Mouse (Mus musculus) left cerebral cortex, adult 11 months (tissue): Measurements from ENCODE around the gene Sgpp2.

Experiments
- DNase-seq: peaks from one replicate; pipeline ENCODE4 v3.0.0; 2022; ENCODE audit warnings: low spot score

Sgpp2 gene

DNA sequence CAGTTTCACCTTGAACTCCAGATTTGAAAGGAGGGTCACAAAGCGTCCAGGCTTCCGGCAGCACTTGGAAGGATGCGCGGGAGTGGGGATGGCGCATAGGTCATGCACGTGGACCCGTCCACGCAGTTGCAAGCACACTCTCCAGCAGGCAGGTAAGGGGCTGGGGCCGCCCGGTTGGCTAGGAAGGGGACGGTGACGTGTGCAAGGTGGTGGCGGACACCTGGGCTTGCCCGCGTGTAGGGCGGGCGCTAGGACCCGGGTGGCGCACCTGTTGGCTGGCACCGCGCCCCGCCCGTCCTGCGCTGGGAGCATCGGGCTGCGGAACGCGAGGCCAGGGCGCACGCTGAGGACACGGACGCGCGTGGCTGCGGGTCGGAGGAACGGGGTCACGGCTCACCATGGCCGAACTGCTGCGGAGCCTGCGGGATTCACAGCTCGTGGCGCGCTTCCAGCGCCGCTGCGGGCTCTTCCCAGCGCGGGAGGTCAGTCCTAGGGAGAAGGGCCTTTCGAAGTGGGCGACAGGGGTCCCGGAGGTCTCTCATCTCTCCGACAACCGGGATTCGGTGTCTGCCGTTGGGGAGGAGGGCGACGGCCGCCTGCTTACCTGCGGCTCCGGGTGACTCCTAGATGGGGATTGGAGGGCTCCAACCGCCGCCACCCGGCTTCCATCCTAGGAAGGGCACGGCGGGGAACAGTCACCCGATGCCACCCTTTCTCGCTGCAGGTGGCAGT lies at the start of gene Sgpp2:
Gene Sgpp2 (plus strand): TSS at position 325 of the 732 bp plus-strand sequence.
- peak; percentile 18 for DNase-seq

DNA sequence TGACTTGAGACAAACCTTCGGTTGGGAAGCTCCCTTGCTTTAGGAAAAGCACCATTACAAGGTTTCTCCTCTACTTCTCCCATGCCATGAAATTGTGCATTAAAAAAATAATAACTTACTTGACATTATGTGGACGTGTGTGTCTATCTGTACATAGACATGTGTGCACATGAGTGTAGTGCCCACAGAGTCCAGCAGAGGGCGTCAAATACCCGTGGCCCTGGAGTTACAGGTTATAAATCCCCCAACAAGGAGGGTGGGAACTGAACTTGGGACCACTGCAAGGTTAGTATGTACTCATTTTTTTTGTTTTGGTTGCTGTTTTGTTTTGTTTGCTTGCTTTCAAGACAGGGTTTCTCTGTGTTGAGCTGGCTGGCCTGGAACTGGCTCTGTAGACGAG lies 42.6 kb upstream of the Sgpp2 start:
- DNase-seq, result no peak

DNA sequence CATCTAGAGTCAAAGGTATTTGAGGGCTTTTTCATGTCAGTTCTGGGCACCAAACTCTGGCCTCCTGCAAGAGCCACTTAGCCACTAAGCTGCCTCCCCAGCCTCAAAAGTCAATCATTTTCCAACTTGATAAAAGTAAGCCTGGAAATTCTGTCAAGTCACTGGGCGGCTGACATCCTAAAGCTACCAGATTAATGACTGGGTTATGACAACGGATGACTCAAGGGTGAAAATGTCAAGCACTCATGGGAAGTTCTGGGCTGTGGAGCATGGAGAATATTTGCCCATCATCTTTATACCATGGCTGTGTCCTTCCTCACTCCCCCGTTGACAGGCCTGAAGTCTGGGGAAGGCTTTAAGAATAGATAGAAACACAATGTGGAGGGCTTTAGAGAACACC lies 37.2 kb upstream of the Sgpp2 start:
- no peak for DNase-seq

DNA sequence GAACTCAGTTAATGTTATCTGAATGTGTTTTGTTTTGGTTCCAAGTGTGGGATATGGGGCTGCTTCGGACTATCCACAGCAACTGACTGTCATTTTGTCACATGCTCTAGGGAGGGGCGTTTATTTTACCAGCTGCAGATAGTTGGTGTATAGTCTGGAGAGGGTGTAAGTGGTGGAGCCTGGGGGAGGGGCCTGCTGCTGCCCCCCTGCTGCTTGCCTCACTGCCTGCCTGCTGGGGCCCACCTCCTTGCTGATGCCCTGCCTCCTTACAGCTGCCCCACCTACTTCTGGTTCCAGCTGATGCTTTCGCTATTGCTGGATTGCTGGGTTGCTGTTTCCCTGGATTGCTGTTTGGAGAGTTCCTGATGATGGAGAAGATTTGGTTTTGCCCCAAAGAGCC lies 31.0 kb upstream of the Sgpp2 start:
- no peak for DNase-seq

DNA sequence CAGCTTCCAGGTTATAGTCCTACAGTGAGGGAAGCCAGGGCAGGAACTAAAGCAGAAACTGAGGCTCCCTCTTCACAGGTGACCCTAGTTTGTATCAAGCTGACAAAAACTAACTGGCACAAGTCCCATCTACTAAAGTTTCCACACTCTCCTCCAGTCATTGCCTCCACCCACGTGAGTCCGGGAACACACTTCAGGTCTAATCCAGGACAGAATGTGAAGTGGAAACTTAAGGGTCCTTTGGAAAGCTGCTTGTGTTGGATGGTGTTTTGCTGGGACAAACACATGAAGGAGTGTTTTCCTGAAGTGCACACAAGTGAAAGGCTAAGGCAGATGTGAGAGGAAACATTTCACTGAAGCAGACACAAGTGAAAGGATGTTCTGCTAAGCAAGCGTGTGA lies 17.7 kb upstream of the Sgpp2 start:
- no peak for DNase-seq

DNA sequence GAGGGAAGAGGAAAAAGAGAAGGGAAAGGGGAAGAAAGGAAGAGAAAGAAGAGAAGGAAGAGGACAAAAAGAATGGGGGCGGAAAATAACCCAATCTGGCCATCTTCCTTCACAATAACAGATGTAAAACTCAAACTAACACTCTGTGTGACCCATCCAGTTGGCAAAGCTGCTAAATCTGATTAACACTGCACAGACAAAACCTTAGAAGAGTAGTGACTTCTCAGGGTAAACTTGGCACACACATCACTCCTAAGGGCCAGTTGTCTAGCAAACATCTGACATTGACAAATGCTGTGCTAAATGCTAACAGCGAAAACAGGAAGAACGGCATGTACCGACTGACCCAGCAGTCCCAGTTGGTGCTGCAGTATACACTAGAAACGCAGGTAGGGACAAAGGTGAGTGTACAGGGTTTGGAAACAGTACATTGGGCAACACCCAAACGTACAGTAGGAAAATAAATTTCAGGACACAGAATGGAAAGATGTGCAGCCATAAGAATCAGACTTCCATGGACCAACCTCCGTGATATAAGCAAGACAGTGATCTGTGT lies 10.4 kb upstream of the Sgpp2 start:
- DNase-seq, result no peak

DNA sequence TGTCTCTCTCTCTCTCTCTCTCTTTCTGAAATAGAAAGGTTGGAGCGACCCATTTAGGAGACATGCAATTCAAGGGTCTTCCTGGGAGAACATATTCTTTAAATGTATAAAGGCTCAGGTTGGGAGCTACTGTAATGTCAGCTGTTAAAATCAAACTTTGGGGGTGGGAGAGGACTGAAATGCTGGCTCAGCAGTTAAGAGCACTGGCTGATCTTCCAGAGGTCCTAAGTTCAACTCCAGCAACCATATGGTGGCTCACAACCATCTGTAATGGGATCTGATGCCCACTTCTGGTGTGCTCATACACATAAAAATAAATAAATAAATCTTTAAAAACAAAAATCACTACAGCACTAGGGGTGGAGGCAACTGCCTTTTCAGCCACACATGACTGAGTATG lies 1.5 kb upstream of the Sgpp2 start:
- DNase-seq, result no peak

DNA sequence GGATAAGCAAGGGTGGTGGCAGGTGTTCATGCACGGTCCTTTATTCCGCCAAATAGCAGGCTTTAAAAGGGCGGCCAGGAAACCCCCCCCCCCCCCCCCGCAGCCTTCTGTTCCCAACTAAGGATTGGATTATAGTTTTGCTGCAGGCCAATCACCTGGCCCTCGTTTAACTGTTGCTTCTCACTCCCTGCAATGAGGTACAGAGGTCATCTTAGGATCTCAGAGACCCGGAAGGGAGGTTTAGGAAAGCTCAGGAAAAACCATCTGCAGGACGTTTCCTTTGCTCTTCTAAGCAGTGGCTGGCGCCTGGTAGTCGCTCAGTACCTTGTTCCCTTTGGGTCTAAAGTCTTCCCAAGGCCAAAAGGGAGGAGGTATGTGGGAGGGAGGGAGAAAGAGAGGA lies 865 bp upstream of the Sgpp2 start:
- DNase-seq, result no peak

DNA sequence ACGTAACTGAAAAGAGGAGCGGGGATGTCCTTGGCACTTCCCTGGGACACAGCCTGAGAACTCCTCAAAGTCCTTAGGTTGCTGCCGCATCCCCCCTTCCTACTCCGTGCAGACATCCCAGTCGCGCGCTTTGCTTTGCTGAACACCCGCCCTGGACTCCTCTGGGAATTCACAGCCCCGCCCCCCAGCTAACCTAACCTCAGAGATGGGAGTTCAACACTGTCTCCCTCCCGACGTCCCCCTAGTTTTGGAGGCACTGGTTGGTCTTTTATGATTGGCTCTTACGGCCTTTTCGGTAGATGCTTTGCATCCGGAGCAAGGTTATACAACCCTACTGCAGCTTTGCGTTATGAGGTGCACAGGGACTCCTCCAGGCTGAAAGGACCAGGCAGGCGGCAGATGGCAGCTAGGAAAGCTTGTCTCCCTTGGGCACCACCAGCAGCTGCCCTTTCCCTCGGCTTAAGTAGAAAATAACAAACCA lies 756 bp downstream of the Sgpp2 start:
- peak; percentile 26 for DNase-seq

DNA sequence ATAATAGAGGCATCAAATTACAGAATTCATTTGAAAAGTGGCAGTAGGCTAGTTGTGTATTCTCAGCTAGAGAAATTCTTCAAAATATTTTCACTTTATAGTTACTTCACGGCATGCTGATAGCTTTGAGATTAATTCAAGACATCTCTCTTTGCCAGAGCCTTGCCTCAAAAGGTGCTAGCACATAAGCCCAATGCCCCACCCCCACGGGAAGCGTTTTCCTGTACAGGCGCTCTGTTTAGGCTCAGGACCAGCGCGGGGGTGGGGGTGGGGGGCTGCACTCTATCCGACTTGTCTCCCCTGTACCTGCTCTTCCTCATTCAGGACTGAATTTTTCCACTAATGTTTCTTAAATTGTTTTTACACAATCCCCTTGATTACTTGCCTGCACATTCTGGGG lies 1.3 kb downstream of the Sgpp2 start:
- DNase-seq, result no peak

DNA sequence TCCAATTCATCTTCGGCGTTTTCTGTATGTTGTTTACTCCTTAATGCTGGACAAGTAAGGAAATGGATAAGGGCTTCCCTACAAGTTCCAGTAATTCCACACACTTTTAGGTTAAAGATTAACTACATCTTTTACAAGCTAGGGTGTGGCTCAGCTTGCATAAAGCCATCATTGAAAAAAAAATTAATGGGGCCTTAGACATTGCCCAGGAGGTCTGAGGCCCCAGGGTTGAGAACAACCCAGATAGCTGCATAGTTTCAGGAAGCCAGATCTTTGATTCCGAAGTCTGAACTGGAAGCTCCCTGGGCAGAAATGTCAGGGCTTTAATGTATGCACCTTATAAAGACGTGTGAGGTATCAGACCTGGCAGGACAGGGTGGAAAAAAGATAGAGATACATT lies 2.8 kb downstream of the Sgpp2 start:
- DNase-seq, result no peak

DNA sequence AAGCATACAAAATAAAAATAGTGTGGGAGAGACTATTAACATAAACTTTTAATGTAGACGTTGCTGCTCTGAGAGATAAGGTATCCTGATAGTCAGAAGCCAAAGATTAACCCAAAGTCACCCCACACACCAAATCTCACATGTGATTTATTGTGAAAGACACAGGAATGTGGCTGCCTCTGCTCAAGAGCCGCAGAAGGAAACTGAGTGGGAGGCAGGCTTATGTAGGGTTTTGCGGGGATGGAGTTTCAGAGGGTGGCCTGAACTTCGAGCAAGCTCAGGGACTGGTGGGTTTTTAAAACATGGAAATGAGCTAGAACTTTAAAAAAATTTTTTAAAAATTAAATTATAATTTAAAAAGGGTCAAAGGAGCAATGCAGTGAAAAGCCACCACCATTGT lies 3.8 kb downstream of the Sgpp2 start:
- DNase-seq, result no peak

DNA sequence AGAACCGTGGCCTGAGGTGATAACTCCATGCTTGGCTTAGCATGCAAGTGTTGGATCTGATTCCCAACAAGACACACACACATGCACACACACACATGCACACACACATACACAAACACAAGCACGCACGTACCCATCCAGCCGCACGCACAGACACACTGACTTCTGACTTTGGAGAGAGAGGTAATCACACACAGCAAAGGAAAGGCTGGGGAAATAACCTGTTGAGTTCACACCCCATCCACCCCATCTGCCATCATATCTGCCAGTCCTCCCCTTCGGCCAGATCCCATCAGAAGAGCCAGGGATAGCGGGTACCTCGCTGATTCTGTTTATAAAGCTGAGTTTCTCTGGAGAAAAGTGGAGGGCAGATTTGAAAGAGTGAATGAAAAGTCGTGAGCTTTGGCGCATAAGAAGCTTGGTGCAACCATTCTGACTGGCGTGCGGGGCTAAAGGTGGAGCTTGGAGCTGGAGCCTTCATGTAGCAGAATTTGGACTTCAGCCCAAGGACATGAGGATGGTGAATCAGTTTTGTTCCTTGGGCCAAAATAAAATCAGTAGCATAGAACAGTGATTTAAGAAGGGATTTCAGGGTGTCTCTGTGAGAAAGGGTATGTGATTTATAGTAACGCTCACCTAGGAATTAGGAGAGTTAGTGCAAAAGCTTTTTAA lies 8.1 kb downstream of the Sgpp2 start:
- no peak for DNase-seq

DNA sequence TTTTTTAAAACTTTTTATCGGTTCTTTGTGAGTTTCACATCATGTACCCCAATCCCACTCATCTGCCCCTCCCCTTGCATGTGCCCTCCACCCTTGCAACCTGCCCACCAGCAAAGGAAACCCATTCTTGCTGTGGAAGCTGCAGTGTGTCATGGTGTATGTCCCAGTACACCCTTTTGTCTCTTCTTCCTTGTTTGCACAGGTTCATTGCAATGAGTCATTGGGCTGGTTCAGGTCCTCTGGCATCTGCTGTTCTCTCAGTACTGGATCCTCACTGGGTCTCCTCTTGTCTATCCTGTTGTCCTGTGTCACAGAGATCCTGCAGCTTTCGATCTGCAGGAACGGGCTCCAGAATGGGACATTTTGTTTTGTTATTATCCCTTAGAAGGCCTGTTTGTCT lies 10.1 kb downstream of the Sgpp2 start:
- no peak for DNase-seq

DNA sequence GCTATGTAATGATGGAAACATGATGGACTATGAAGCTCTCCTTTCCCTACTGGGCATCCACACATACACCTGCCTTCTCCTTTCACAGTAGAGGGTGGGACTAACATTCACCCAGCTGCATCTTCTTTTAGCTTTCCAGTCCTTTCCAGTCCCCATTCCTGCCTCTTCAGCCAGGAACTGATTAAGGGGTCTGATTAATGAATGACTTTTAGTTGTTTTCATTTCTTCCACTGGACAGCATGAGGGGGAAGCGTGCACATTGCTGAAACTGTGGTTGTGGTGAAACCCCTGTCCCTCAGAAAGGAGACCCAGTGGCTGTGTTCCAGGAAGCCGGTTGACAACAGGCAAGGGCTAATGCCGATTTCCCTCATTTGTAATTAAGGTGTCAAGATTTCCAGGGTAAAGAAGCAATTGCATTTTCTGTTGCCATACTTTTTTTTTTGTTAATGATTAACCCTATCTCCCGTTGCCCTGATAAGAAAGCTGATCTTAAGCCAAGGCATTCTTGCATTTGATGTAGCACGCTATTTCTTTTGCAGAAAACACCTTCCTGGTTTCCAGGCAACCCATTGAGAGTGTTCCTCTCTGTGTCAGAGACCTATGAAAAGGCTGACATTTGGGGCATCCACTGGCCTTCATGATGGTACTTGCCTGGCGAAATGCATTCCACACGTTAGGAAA lies 12.1 kb downstream of the Sgpp2 start:
- no peak for DNase-seq

DNA sequence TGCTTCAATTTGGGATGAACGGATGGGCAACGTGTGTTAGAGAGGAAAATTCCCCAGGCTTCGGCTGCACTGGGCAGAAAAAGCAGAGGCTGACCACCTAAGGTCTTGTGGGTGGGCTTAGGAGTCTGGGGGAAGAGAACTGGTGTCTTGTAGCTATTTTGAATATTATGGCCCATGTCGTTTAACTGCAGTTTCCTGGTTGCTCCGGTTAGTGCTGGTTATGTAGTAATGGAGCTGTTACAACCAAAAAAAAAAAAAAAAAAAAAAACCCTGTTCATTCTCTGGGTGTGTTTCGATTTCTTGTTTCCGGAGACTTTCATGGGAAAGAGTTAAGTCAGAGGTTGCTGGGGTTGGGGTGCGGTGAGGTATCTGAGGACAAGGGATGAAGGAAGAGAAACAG lies 12.7 kb downstream of the Sgpp2 start:
- DNase-seq, result no peak

DNA sequence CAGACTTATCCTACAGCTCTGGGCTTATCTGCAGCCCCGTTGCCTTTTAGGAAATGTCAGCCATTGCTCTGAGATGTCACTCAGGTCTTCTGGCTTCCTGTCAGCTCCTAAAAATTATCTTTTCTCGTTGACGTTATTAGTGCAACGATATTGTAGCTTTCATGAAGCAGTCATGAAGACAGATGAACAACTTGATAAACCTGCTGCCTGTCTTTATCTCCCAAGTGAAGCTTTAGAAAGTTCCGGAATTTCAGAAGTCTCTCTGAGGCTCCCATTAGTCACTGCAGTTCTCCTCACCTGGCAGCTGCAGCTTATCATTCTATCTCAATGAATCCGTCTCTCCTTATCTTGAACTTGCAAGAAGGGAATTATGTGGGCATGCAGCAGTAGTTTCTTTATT lies 13.9 kb downstream of the Sgpp2 start:
- no peak for DNase-seq

DNA sequence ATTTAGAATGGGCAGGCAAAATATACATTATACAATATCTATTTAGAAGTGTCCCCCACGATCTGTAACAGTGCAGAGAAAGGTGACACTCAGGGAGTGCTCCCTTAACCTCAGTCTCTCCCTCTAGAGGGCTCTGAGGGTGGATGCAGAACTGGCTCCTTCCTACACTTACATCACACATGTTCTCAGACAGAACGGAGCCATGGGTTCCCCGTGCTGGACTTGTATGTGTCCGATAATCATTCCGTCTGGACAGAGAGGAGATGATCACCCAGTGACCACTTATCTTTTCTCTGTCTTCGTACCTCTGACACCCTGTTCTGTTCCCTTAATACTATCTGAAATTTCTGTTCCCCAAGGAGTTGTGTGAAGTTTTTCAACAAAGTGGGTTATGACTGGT lies 15.7 kb downstream of the Sgpp2 start:
- no peak for DNase-seq

DNA sequence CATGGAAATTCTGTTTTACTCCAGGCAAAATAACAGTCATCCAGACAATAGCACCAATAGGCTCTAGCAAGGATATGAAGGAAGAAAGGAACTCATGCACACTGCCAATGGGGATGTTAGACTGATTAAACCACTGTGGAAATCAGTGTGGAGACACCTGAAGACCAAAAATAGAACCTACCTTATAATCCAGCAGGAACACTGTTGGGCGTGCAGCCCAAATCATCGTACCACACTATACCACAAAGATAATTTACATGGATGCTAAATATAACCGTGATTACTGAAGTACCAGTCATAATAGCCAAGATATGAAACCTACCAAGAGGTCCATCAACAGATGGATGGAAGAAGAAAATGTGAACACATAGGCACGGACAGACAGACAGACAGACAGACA lies 18.5 kb downstream of the Sgpp2 start:
- no peak for DNase-seq

DNA sequence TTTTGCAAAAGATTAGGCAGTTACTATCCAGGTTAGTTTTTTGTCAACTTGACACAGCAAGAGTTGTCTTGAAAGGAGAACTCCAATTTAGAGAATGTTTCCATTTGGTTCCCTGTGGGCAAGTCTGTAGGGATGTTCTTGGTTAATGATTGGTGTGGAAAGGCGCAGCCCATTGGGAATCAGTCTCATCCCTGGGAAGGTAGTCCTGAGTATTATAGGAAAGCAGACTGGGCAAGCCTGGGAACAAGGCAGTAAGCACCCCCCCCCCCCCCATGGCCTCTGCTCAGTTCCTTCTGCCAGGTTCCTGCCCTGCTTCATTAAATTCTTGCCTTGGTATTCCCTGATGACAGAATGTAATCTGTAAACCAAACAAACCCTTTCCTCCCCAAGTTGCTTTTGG lies 19.7 kb downstream of the Sgpp2 start:
- DNase-seq, result no peak

DNA sequence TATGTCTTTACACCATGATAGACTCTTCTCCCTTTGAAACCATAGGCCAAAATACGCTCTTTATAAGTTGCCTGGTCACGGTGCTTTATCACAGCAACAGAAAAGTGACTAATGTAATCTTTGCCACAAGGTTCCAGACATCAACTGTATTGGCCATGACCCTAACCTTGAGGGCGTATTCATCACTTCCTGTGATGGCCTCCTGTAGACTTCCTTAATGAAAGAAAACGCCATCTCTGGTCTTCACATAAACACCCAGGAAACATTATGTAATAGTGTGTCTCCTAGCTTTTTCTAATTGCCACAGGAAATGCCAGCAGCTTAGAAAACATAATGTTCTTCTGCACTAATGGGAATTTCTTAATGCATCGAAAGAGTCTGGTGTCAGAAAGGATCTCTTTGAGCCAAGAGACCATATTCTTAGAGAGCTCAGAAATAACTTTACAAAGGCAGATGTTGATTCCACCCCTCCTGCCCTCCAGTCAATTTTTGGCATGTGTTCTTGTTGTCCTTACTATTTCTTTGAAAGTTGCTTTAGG lies 20.5 kb downstream of the Sgpp2 start:
- DNase-seq, result no peak

DNA sequence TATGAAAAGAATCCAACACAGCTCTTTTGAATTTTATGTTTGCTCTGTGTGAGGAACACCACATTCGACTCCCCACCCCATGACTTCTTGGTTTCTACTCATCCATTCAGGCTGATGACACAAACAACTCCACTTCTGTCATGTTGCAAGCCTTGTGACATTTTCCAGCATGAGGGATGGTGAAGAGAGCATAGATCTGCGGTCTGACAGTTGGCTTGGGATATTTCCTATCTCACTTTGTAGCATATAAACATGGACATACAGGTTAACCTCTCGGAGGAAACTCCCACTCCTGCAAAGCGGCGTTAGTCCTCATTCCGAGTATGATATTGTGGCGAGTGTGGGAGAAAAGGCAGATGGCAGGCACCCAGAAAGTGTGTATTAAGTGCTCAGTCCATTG lies 27.6 kb downstream of the Sgpp2 start:
- no peak for DNase-seq

DNA sequence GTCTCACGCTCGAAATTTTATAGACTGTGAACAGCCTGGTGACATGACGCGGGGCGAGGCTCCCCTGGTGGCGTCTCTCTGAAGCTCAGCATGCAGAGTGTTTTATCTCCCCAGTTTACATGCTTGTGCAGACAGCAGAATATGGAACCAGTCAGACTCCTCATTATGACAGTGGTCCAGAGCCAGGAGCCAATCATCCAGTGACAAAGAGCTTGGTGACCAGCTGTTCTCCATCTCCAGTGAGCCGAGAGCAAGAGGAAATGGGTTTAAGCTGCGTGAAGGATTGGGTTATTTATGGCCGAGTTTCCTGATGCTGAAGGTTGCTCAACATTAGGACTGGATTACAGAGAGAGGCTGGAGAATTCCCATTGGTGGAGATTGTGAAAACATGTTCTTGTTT lies 28.1 kb downstream of the Sgpp2 start:
- DNase-seq, result no peak
